Comparison of ENCODE assay signal across 24 mouse cellular contexts in the genomic region with DNA sequence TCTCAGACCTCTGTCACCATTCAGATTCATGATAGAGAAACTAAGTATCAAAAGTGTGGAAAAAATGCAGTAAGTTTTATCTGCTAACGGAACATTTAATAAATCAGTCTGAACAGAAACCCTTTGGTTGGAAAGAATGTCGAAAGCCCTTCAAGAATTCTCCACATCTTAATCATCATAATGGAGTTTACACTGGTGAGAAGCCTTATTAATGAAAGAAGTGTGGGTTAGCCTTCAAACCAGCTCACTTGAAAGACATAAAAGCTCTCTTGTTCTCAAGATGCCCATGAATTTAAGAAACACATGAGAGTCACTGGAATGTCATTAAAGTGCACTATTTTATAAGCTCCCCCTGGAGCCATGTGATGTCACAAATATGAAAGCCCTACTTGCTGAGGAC.
"Had no signal": no experiment of that assay in that cellular context is flagged by ENCODE, and none has a peak within 500 bp of the region (broad histone marks: within the 10 kb centered on the region; RNA-seq: fewer than 3 reads in every experiment).

No protein-coding gene starts in this region.

- H3K27me3 ChIP-seq: heart, embryonic 12.5 days; hindbrain, embryonic 12.5 days; hindbrain, embryonic 15.5 days; kidney, embryonic 15.5 days; limb, embryonic 12.5 days had no signal

- H3K4me2 ChIP-seq: heart, embryonic 12.5 days; hindbrain, embryonic 12.5 days; hindbrain, embryonic 15.5 days; kidney, embryonic 15.5 days; limb, embryonic 12.5 days had no signal

- H3K9ac ChIP-seq: forebrain, postnatal 0 days; heart, embryonic 12.5 days; hindbrain, embryonic 12.5 days; hindbrain, embryonic 15.5 days; kidney, embryonic 15.5 days; limb, embryonic 12.5 days had no signal

- H3K9me3 ChIP-seq: heart, embryonic 12.5 days; hindbrain, embryonic 10.5 days; hindbrain, embryonic 12.5 days; hindbrain, embryonic 15.5 days; kidney, embryonic 15.5 days; limb, embryonic 10.5 days; limb, embryonic 12.5 days had no signal

- H3K4me3 ChIP-seq: heart, adult 2 months; heart, embryonic 12.5 days; hindbrain, embryonic 10.5 days; hindbrain, embryonic 12.5 days; hindbrain, embryonic 15.5 days; kidney, embryonic 15.5 days; left cerebral cortex, adult 2 months; limb, embryonic 10.5 days; limb, embryonic 12.5 days had no signal

- H3K27ac ChIP-seq: heart, adult 2 months; hindbrain, embryonic 10.5 days; hindbrain, embryonic 12.5 days; hindbrain, embryonic 15.5 days; hindbrain, postnatal 0 days; kidney, embryonic 15.5 days; kidney, postnatal 0 days; left cerebral cortex, adult 2 months; limb, embryonic 10.5 days; limb, embryonic 12.5 days had no signal

- ATAC-seq: forebrain, postnatal 0 days; hindbrain, postnatal 0 days; intestine, embryonic 16.5 days had no signal

- H3K4me1 ChIP-seq: heart, embryonic 12.5 days; hindbrain, embryonic 10.5 days; hindbrain, embryonic 12.5 days; hindbrain, embryonic 15.5 days; kidney, embryonic 15.5 days; limb, embryonic 10.5 days; limb, embryonic 12.5 days had no signal

- H3K36me3 ChIP-seq: hindbrain, embryonic 10.5 days; limb, embryonic 10.5 days had no signal

- DNase-seq: forebrain, postnatal 0 days; gastrocnemius, postnatal 14 days; gastrocnemius, postnatal 36 days; heart, adult 2 months; heart, postnatal 10 days; heart, postnatal 4 days; kidney, adult 11 months; kidney, adult 2 months; kidney, adult 9 months; kidney, postnatal 14 days; kidney, postnatal 36 days; layer of hippocampus, adult 9-11 months; layer of hippocampus, postnatal 36 days had no signal
